In the genomic region with DNA sequence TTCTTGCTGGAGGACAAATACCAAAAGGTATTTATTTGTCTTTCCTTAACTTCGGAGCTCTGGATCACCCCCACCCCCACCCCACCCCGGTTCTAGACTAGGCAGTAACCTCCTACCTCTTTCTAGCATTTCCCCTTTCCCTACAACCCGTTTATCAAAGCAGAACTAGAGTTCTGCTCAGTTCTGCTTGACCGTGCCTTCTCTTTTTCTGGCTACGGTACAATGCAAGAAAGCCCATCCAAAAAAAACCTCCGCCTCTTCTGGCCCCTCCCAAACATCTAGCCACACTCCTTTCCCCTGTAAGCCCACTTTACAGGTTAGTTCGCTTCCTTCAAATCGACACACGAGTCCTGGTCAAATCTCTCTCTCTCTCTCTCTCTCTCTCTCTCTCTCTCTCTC, we compare ENCODE assay signal across 8 mouse cellular contexts. TPM values are rescaled to one million over a fixed set of nuclear protein-coding genes. Genes with fewer than 3 reads are reported as not detected.
DNase-seq lines count a peak whose midpoint lies in the region; ATAC-seq lines count a peak whose summit lies in the region.

No protein-coding gene starts in this region.

- peak overlapping the region; percentile 29; the same call in 1 of the 2 replicates for H3K27ac ChIP-seq in lung, embryonic 15.5 days
- no peak overlapping the region for H3K27ac ChIP-seq in forebrain, embryonic 11.5 days (ENCODE audit: low read depth, low read length)
- peak overlapping the region; percentile 25 for H3K27ac ChIP-seq in liver, embryonic 11.5 days (ENCODE audit: low read depth, low read length)

- no peaks in the 10 kb centered on the region; the same call in 1 of the 2 replicates for H3K36me3 ChIP-seq in lung, embryonic 15.5 days
- no peaks in the 10 kb centered on the region for H3K36me3 ChIP-seq in forebrain, embryonic 11.5 days (ENCODE audit: control insufficient read depth, insufficient read depth, low read length)
- H3K36me3 ChIP-seq in liver, embryonic 11.5 days (ENCODE audit: control insufficient read depth, insufficient read depth, low read length) = no peaks in the 10 kb centered on the region
- peaks cover 3% of the 10 kb centered on the region for H3K36me3 ChIP-seq in splenic B cell, adult 2 months (ENCODE audit: control insufficient read depth, insufficient read depth, low read length, poor library complexity, severe bottlenecking)

- H3K4me2 ChIP-seq in lung, embryonic 15.5 days = peak overlapping the region; percentile 75
- peak overlapping the region; percentile 73 for H3K4me2 ChIP-seq in forebrain, embryonic 11.5 days (ENCODE audit: low read depth, low read length, severe bottlenecking)
- peak overlapping the region; percentile 99 for H3K4me2 ChIP-seq in liver, embryonic 11.5 days

- no peak for DNase-seq in lung, postnatal 4 days
- DNase-seq in forebrain, embryonic 11.5 days (ENCODE audit: low spot score) = no peak
- no peak for DNase-seq in liver, embryonic 11.5 days (ENCODE audit: low spot score)
- DNase-seq in splenic B cell, adult 2 months (ENCODE audit: low read depth, low spot score) = peak; percentile 81
- no peak for DNase-seq in frontal cortex, adult 2 months (ENCODE audit: extremely low spot score in 1 of 2, low spot score in 1 of 2)
- DNase-seq in layer of hippocampus, adult 18-20 months (ENCODE audit: low spot score in 2 of 2) = no peak
- DNase-seq in kidney, postnatal 14 days = no peak

- 7% methylated on average over 9 of the region's 9 CpGs for WGBS in lung, embryonic 15.5 days
- 13% methylated on average over 9 of the region's 9 CpGs for WGBS in forebrain, embryonic 11.5 days
- WGBS in liver, embryonic 11.5 days = 11% methylated on average over 9 of the region's 9 CpGs

- ATAC-seq in lung, embryonic 15.5 days (ENCODE audit: borderline replicate concordance, extremely low read depth, low FRiP score, low TSS enrichment) = no peak
- ATAC-seq in forebrain, embryonic 11.5 days (replicated peaks; ENCODE audit: low FRiP score) = no peak
- ATAC-seq in liver, embryonic 11.5 days (replicated peaks; ENCODE audit: low FRiP score) = no peak

- peaks cover 22% of the 10 kb centered on the region for H3K4me1 ChIP-seq in lung, embryonic 15.5 days
- H3K4me1 ChIP-seq in forebrain, embryonic 11.5 days (replicated peaks; ENCODE audit: control insufficient read depth, insufficient read depth, low read length) = peaks cover 7% of the 10 kb centered on the region
- H3K4me1 ChIP-seq in liver, embryonic 11.5 days (replicated peaks; ENCODE audit: control insufficient read depth, insufficient read depth, low read length) = peaks cover 23% of the 10 kb centered on the region

- peak overlapping the region; percentile 36 for H3K9ac ChIP-seq in lung, embryonic 15.5 days
- H3K9ac ChIP-seq in forebrain, embryonic 11.5 days (ENCODE audit: low read length) = peak overlapping the region; percentile 53
- H3K9ac ChIP-seq in liver, embryonic 11.5 days (ENCODE audit: low read depth, low read length) = peak overlapping the region; percentile 64

- H3K9me3 ChIP-seq in lung, embryonic 15.5 days = no peaks in the 10 kb centered on the region
- H3K9me3 ChIP-seq in forebrain, embryonic 11.5 days (ENCODE audit: control insufficient read depth, low read length) = no peaks in the 10 kb centered on the region; the same call in 1 of the 2 replicates
- no peaks in the 10 kb centered on the region for H3K9me3 ChIP-seq in liver, embryonic 11.5 days (ENCODE audit: control insufficient read depth, low read length)

- peak overlapping the region; percentile 43 for H3K4me3 ChIP-seq in lung, embryonic 15.5 days
- H3K4me3 ChIP-seq in forebrain, embryonic 11.5 days (ENCODE audit: low read depth, low read length) = peak overlapping the region; percentile 32
- H3K4me3 ChIP-seq in liver, embryonic 11.5 days (ENCODE audit: low read depth, low read length) = peak overlapping the region; percentile 60

- peaks cover 65% of the 10 kb centered on the region for H3K27me3 ChIP-seq in lung, embryonic 15.5 days
- H3K27me3 ChIP-seq in forebrain, embryonic 11.5 days (ENCODE audit: control insufficient read depth, insufficient read depth, low read length) = peaks cover 31% of the 10 kb centered on the region
- H3K27me3 ChIP-seq in liver, embryonic 11.5 days (replicated peaks; ENCODE audit: control insufficient read depth, insufficient read depth, low read length) = peaks cover 50% of the 10 kb centered on the region
- H3K27me3 ChIP-seq in splenic B cell, adult 2 months (ENCODE audit: control insufficient read depth, insufficient read depth, low read length, poor library complexity, severe bottlenecking) = peaks cover 2% of the 10 kb centered on the region

RNA-seq across cellular contexts. Expression of a gene that starts 5.1 kb away (rescaled TPM):
- 14.8 and 15.4 TPM in 2 replicates for polyA plus RNA-seq in lung, embryonic 15.5 days (2015; fragmentation: Nextera tagmentation; extraction: Ambion mirVana)
- polyA plus RNA-seq in forebrain, embryonic 11.5 days (2014; fragmentation: Nextera tagmentation; extraction: Ambion mirVana) = 7.2 and 9.5 TPM in 2 replicates
- polyA plus RNA-seq in liver, embryonic 11.5 days (2014; fragmentation: Nextera tagmentation; extraction: Ambion mirVana) = 11.5 and 12.7 TPM in 2 replicates
- 5.7 and 6.5 TPM in 2 replicates for polyA plus RNA-seq in frontal cortex, adult 2 months (2012; rRNA removed)
- total RNA-seq in layer of hippocampus, adult 18-20 months (2021) = 1 to 10 TPM; 2.8 to 5.1 TPM

RNA-seq across cellular contexts. Expression of a gene that starts 11.8 kb away (rescaled TPM):
- polyA plus RNA-seq in lung, embryonic 15.5 days (2015; fragmentation: Nextera tagmentation; extraction: Ambion mirVana) = 1.6 and 3.1 TPM in 2 replicates
- 14.2 and 17.5 TPM in 2 replicates for polyA plus RNA-seq in forebrain, embryonic 11.5 days (2014; fragmentation: Nextera tagmentation; extraction: Ambion mirVana)
- polyA plus RNA-seq in liver, embryonic 11.5 days (2014; fragmentation: Nextera tagmentation; extraction: Ambion mirVana) = 458 and 504 TPM in 2 replicates
- polyA plus RNA-seq in frontal cortex, adult 2 months (2012; rRNA removed) = 0.17 and 0.38 TPM in 2 replicates
- under 1 TPM in 1 of 2 experiments, not detected in 1; 0.27 TPM for total RNA-seq in layer of hippocampus, adult 18-20 months (2021)

RNA-seq across cellular contexts. Expression of a gene that starts 19.8 kb away (rescaled TPM):
- polyA plus RNA-seq in lung, embryonic 15.5 days (2015; fragmentation: Nextera tagmentation; extraction: Ambion mirVana) = 34.9 and 35.7 TPM in 2 replicates
- polyA plus RNA-seq in forebrain, embryonic 11.5 days (2014; fragmentation: Nextera tagmentation; extraction: Ambion mirVana) = 37.8 and 39.6 TPM in 2 replicates
- polyA plus RNA-seq in liver, embryonic 11.5 days (2014; fragmentation: Nextera tagmentation; extraction: Ambion mirVana) = 53.5 and 56.7 TPM in 2 replicates
- polyA plus RNA-seq in frontal cortex, adult 2 months (2012; rRNA removed) = 55.1 and 71.5 TPM in 2 replicates
- total RNA-seq in layer of hippocampus, adult 18-20 months (2021) = 10 to 100 TPM; 38.3 to 38.5 TPM

RNA-seq across cellular contexts. Expression of a gene that starts 23.7 kb away (rescaled TPM):
- 0.49 TPM in 2 replicates for polyA plus RNA-seq in lung, embryonic 15.5 days (2015; fragmentation: Nextera tagmentation; extraction: Ambion mirVana)
- polyA plus RNA-seq in forebrain, embryonic 11.5 days (2014; fragmentation: Nextera tagmentation; extraction: Ambion mirVana) = 14.2 and 15.9 TPM in 2 replicates
- polyA plus RNA-seq in liver, embryonic 11.5 days (2014; fragmentation: Nextera tagmentation; extraction: Ambion mirVana) = 0.14 and 0.29 TPM in 2 replicates
- polyA plus RNA-seq in frontal cortex, adult 2 months (2012; rRNA removed) = 69.0 and 76.3 TPM in 2 replicates
- total RNA-seq in layer of hippocampus, adult 18-20 months (2021) = 10 to 100 TPM; 71.8 to 73.3 TPM

RNA-seq across cellular contexts. Expression of a gene that starts 33.3 kb away (rescaled TPM):
- 0.12 and 0.13 TPM in 2 replicates for polyA plus RNA-seq in lung, embryonic 15.5 days (2015; fragmentation: Nextera tagmentation; extraction: Ambion mirVana)
- 0.19 and 0.36 TPM in 2 replicates for polyA plus RNA-seq in forebrain, embryonic 11.5 days (2014; fragmentation: Nextera tagmentation; extraction: Ambion mirVana)
- 0.22 and 0.49 TPM in 2 replicates for polyA plus RNA-seq in liver, embryonic 11.5 days (2014; fragmentation: Nextera tagmentation; extraction: Ambion mirVana)
- polyA plus RNA-seq in frontal cortex, adult 2 months (2012; rRNA removed) = 7.6 and 7.9 TPM in 2 replicates
- total RNA-seq in layer of hippocampus, adult 18-20 months (2021) = 1 to 10 TPM in 1 of 2 experiments, under 1 TPM in 1; 0.87 to 1.1 TPM

Comparison
In these comparisons a context has a peak if more than half of its experiments do, and no peak if none do; other contexts are left out.
1. RNA of a gene that starts 11.8 kb away (polyA plus RNA-seq): 458 to 504 TPM in liver, embryonic 11.5 days; 14.2 to 17.5 TPM in forebrain, embryonic 11.5 days, 1.6 to 3.1 TPM in lung, embryonic 15.5 days and 0.17 to 0.38 TPM in frontal cortex, adult 2 months; every median in the first group is over 10 times any median in the second.
2. Peak in every context shown above with its lines, with median percentiles within 50 percentile points of each other: H3K4me2 ChIP-seq, H3K4me3 ChIP-seq and H3K9ac ChIP-seq.